Mouse (Mus musculus): Measurements from ENCODE around the gene Cdh7.
"Not testable (repeated sequence)": the region's sequence is repeated elsewhere in the genome, so short reads cannot be mapped to it uniquely, and the experiment has no call there.

Gene Cdh7

GRCm38 (mm10) chr1:109982064-109982808, at the start of gene Cdh7:
Gene Cdh7 (plus strand): TSS chr1:109982431.
- DNase-seq, result peak; percentile 86 to 90

DNA sequence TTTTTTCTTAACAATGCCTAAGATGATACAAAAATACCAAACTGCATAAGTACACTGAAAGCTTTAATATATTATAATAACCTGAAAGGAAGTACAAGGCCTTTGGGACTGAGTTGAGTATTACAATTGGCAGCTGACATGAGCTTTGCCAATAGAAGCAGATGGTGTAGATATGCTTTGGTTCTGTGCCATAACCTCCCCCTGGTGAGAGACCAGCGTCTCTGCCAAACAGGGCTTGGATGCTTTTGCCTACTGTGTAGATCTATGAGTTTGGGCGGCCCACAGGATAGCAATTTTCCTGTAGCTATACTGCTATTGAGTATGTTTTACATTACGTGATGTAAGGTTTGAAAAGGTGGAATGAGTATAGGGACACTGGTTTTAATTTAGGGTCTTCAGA, 49.6 kb upstream of the Cdh7 start:
- DNase-seq, result peak; percentile 94 to 97

DNA sequence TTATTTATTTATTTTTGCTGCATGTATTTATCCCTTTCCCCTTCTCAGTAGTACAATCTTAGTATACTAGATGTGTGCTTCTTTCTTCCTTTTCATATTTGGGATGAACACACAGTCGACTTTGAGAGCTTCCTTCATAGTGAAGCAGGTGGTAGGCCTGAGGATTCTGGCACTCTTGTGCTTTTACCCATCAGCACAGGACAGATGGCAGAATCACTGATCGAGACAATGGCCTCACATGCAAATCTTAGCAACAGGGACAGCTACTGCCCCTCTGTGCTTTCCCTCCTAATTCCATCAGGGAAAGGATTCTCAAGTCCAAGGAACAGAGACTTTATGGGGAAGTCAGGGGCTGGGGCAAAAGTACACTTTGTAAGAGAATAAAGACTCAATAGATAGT, 33.7 kb upstream of the Cdh7 start:
- peak; percentile 67 to 82 for DNase-seq

GRCm38 (mm10) chr1:109971721-109972425, 10.4 kb upstream of the Cdh7 start:
- DNase-seq, result no peak

GRCm38 (mm10) chr1:109972426-109973015, 9.7 kb upstream of the Cdh7 start:
- no peak for DNase-seq

- peak; percentile 82 to 85 for DNase-seq
These were observed 742 bp downstream of the Cdh7 start for GRCm38 (mm10) chr1:109982809-109983536.

DNA sequence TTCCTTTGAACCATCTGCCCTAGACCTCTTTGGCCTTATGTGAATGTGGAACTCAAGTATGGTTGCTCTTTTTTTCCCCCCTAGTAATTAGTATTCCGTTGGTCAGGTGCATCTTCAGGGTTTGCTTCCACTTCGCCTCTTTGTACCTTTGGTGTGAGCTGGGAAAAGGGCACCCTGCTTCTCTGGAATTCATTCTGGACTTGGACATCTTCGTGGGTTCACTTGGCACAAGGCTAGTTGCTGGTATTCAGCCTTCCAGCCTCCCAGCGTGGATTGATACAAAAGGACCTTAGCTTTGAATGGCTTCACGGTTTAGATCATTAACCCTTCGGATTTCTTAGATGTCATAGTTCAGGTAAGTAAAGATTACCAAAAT, 1.3 kb downstream of the Cdh7 start:
- DNase-seq, result peak; percentile 73 to 85

DNA sequence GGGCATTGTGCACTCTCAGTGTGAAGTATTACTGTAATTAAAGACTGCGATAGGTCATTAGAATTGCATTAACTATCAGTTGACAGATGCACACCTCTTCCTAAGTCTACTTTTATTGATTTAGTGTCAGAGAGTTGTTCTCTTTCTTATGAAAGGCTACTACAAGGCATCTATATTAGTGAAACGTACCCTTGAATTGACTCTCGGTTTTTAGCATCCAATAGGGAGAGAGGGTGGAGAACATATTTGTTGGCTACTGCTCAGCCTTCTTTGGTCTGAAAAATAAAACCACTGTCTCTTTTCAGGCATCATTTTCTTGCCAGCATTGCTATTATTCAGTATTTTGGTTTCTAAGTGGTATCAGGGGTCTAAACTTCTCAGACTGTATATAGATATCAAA, 2.5 kb downstream of the Cdh7 start:
- peak in 1 of 2 experiments; percentile 42 for DNase-seq

- peak; percentile 91 to 94 for DNase-seq
These were observed 3.2 kb downstream of the Cdh7 start for GRCm38 (mm10) chr1:109985468-109985867.

DNA sequence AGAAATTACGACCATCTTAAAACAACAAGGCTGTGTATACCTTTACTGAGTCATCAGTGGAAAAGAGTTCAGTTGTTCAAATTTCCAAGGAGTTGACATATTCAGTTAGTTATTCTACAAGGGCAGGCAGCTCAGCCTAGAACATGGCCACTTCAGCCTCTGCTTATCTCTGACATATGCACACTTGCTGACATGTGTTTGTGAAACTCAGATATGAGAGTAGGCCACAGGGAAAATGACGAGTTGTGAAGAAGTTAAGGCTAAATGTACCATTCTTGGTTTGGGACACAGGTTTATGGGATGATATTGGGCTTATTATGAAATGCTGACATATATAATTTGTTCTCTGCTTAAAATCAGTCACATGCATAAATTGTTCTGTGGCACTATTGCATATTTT, 7.3 kb downstream of the Cdh7 start:
- DNase-seq, result no peak

DNA sequence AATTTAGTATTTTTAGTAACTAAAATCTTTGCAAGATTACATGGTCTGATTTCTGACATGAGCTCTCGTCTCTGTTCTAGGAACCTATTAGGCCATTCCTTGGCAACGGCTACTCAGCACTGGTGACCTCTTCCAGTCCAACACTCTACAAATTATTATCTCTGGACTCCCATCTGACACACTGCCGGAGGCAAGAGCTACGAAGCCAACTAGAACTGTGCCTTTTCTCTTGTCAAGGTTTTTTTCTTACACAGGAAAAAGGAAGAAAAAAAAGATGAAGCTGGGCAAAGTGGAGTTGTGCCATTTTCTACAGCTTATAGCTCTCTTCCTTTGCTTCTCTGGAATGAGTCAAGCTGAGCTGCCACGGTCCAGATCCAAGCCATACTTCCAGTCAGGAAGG, 11.7 kb downstream of the Cdh7 start:
- DNase-seq, result peak; percentile 72 to 77

GRCm38 (mm10) chr1:110004451-110004850, 22.2 kb downstream of the Cdh7 start:
- no peak for DNase-seq

- DNase-seq, result no peak
These were observed 22.8 kb downstream of the Cdh7 start for GRCm38 (mm10) chr1:110005038-110005437.

GRCm38 (mm10) chr1:110012153-110012552, 29.9 kb downstream of the Cdh7 start:
- DNase-seq, result peak; percentile 40 to 56

DNA sequence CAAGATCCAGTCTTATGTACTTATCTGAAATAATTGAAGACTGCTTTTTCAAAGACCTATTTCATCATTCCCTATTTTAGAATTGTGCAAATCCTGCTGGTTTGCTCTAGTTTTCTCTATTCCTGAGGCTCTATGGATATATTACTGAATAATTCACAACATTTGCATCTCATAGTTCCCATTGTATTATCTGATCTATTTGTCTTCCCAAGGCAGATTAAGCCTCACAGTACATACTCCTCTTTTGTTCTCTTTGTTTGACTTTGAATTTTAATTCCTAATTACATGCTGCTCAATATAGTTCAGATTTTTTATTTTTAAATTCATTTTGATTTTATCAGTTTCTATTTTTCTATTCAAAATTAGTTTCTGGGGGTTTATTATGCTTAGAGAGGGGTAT, 74.1 kb downstream of the Cdh7 start:
- DNase-seq, result no peak

GRCm38 (mm10) chr1:110067405-110067804, 85.2 kb downstream of the Cdh7 start:
- DNase-seq, result peak in 1 of 2 experiments; percentile 7

GRCm38 (mm10) chr1:110078471-110078870, 96.2 kb downstream of the Cdh7 start:
- DNase-seq, result no peak

GRCm38 (mm10) chr1:110118071-110118470, 135.8 kb downstream of the Cdh7 start:
- no peak for DNase-seq

DNA sequence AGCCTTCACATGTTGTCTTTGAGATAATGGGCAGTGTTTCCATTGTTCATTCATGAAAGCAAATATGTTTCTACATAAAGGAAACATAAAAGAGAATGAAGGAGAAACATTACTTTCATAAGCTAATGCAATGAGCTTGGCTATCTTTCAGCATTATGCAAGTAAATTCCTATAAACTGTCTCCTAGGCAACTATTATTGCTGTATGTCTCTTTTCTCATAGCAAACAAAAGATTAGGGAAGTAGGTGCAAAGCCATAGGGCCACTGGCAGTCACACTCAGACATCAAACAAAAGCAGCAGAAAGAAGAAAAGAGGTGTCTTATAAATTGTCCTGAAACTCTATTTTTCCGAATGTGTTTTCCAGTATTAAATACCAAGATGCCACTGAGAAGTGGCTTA, 136.6 kb downstream of the Cdh7 start:
- no peak for DNase-seq

DNA sequence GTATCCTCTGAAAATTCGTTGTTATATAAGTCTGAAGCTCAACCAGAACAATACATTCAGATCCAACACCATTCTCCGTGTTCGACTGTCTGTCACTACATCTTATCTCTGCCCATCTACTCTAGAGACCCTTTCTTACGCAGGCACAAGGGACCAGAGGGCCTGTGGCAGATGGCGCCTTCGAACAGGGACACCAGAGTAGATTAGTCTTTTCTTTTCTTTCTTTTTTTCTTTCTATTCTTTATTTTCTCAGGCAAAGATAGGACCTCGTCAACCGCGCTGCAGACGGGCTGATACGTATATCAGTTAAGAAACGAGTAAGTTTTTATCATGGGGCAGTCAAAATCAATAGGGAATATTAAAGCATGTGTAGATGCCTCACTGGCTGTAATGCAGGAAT, 189.2 kb downstream of the Cdh7 start:
- DNase-seq, result not testable (repeated sequence)

All from cerebellum, postnatal 14 days (tissue).